Mouse (Mus musculus): Measurements from ENCODE around the gene Prdm12. TPM values are rescaled to one million over a fixed set of nuclear protein-coding genes. Genes with fewer than 3 reads are reported as not detected.

Gene Prdm12
- total RNA-seq, 2 experiments from 2014 or later = not detected

Small RNA genes lying within 50 kb of the gene (microRNA-seq; reads per million reads assigned to microRNA genes)
- gene Mir6998 (ENCODE audit: borderline replicate concordance in 2 of 2) = 0 to 0.53 reads per million in 2 experiments

Other genes starting within 250 kb of the Prdm12 start
- gene Ass1, start 169.8 kb upstream of the Prdm12 start, total RNA-seq (2021) = 1 to 10 TPM; 2.0 to 2.7 TPM
- 1 to 10 TPM; 9.2 to 9.4 TPM for gene Fubp3, start 67.4 kb upstream of the Prdm12 start, total RNA-seq (2021)
- gene Exosc2, start 30.7 kb downstream of the Prdm12 start, total RNA-seq (2021) = 1 to 10 TPM; 6.3 to 7.2 TPM
- gene Abl1, start 48.3 kb downstream of the Prdm12 start, total RNA-seq (2021) = 10 to 100 TPM; 21.9 to 25.2 TPM
- not detected for gene Qrfp, start 170.5 kb downstream of the Prdm12 start, total RNA-seq (2021)
- not detected for gene Fibcd1, start 206.0 kb downstream of the Prdm12 start, total RNA-seq (2021)
- gene Lamc3, start 247.3 kb downstream of the Prdm12 start, total RNA-seq (2021) = under 1 TPM; 0.29 to 0.79 TPM